Mouse (Mus musculus) intestine, embryonic 16.5 days (tissue): ENCODE measurements at regions not wholly inside any gene's neighbourhood (a gene's known extent, or its start where the extent isn't known, plus 50 kb on each side); places are given as distances from the start of the nearest gene placed in this dataset.

Experiments used
- ATAC-seq: fragments of 200-750 bp; cut with Nextera tagmentation; 2 replicates; pipeline ENCODE4 v1.8.0; 2017; ENCODE audit warnings: moderate TSS enrichment, moderate library complexity
- H3K27ac ChIP-seq: fragments of 300-500 bp; sonication (generic); 2 replicates; pipeline ENCODE4 v1.5.1; 2014; ENCODE audit warnings: mild to moderate bottlenecking, low read length
- H3K27me3 ChIP-seq: fragments of 300-500 bp; sonication (generic); replicated peaks from 2 replicates; pipeline ENCODE4 v1.6.1; 2014; ENCODE audit warnings: low read length, control low read depth, mixed read lengths; ENCODE audit not compliant: control insufficient read depth, insufficient read depth
- H3K36me3 ChIP-seq: fragments of 300-500 bp; sonication (generic); 2 replicates; pipeline ENCODE4 v1.6.1; 2014; ENCODE audit warnings: low read length, control low read depth; ENCODE audit not compliant: control insufficient read depth, insufficient read depth
- H3K4me1 ChIP-seq: fragments of 300-500 bp; sonication (generic); 2 replicates; pipeline ENCODE4 v1.6.1; 2014; ENCODE audit warnings: low read length, control low read depth, mixed read lengths; ENCODE audit not compliant: control insufficient read depth, insufficient read depth
- H3K4me2 ChIP-seq: fragments of 300-500 bp; sonication (generic); 2 replicates; pipeline ENCODE4 v1.6.1; 2014; ENCODE audit warnings: low read depth, low read length, control low read depth
- H3K4me3 ChIP-seq: fragments of 300-500 bp; sonication (generic); 2 replicates; pipeline ENCODE4 v1.5.1; 2014; ENCODE audit warnings: mild to moderate bottlenecking, low read length
- H3K9ac ChIP-seq: fragments of 300-500 bp; sonication (generic); 2 replicates; pipeline ENCODE4 v1.6.1; 2014; ENCODE audit warnings: low read depth, low read length
- H3K9me3 ChIP-seq: fragments of 300-500 bp; sonication (generic); 2 replicates; pipeline ENCODE4 v1.6.1; 2016; ENCODE audit warnings: low read length, control low read depth; ENCODE audit not compliant: control insufficient read depth
- WGBS: fragments of 180-500 bp; shearing (Covaris S2); extraction: QIAGEN DNeasy Blood & Tissue Kit; methylation state at CpG from one replicate; pipeline ENCODE4 v1.1.7; 2014; 5-methylcytosine and 5-hydroxymethylcytosine counted together

DNA sequence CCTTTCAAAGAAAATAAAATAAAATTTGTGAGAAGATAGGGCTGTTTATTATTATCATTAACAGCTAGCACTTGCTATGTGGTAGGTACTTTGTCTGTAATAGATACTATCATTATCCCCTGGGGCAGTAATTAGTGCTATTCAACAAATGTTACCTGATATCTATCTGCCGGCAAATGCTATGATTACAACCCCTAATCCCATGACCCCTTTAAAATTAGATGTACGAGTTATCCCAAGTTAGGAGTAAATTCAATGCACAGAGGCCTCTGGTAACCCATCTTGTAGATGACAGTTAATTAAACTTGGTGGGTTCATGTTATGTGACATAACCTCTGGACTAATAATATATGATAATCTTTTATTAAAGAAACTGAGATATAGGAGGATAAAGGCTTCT is 827.7 kb upstream of the Rag2 start:
- Histone ChIP-seq H3K36me3 (no peaks in the 10 kb centered on the region), H3K27ac (no peak overlapping the region), H3K27me3 (no peaks in the 10 kb centered on the region), H3K9ac (no peak overlapping the region), H3K4me1 (no peaks in the 10 kb centered on the region), H3K4me2 (no peak overlapping the region), H3K9me3 (no peaks in the 10 kb centered on the region), H3K4me3 (no peak overlapping the region)
- no peak for ATAC-seq
- WGBS = 77% methylated on average over 2 of the region's 2 CpGs

DNA sequence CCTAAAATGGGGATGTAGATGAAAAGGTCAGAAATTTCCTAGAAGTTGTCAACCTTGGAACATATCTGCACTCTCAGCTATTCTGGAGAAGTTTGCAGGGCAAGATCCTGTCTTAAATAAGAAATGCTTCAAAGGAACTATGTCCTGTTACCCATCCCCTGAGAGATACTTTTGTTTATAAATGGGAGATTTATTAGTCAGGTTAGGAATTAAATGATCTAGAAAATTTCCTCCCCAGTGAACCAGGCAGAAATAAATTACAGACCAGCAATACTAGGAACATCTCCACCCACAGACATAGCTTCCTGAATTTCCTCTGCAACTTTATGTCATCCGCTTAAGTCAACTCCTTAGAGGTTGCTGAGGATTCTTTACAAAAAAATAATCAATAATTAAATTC is 827.0 kb upstream of the Rag2 start:
- no peak for ATAC-seq
- Histone ChIP-seq H3K4me1 (no peaks in the 10 kb centered on the region), H3K9ac (no peak overlapping the region), H3K4me3 (no peak overlapping the region), H3K36me3 (no peaks in the 10 kb centered on the region), H3K27me3 (no peaks in the 10 kb centered on the region), H3K27ac (no peak overlapping the region), H3K4me2 (no peak overlapping the region), H3K9me3 (no peaks in the 10 kb centered on the region)
- WGBS = 79% methylated on average over 1 of the region's 1 CpGs

DNA sequence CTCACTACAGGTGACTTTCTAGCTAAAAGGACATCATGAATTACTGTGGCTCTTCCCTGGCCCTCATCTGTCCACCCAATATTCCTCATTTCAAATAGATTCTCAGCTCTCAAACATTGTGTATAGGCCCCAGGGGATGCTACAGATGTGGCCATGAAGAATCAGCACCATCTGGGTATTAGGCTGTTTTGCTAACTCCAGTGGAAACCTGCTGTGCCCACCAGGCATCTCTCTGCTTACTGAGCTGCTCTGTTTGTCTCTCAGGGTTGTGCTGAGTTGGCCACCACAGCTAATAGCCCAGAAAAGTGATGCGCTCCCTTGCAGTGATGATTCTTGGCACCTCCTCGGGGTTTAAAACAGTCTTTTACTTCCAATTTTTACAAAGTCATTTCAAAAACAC is 812.0 kb upstream of the Rag2 start:
- ATAC-seq = no peak
- no peak overlapping the region for H3K4me2 ChIP-seq
- H3K9me3 ChIP-seq = no peaks in the 10 kb centered on the region
- no peaks in the 10 kb centered on the region for H3K4me1 ChIP-seq
- H3K36me3 ChIP-seq = no peaks in the 10 kb centered on the region
- no peak overlapping the region for H3K9ac ChIP-seq
- H3K27me3 ChIP-seq = no peaks in the 10 kb centered on the region
- no peak overlapping the region for H3K27ac ChIP-seq
- H3K4me3 ChIP-seq = no peak overlapping the region
- WGBS = 86% methylated on average over 2 of the region's 2 CpGs

DNA sequence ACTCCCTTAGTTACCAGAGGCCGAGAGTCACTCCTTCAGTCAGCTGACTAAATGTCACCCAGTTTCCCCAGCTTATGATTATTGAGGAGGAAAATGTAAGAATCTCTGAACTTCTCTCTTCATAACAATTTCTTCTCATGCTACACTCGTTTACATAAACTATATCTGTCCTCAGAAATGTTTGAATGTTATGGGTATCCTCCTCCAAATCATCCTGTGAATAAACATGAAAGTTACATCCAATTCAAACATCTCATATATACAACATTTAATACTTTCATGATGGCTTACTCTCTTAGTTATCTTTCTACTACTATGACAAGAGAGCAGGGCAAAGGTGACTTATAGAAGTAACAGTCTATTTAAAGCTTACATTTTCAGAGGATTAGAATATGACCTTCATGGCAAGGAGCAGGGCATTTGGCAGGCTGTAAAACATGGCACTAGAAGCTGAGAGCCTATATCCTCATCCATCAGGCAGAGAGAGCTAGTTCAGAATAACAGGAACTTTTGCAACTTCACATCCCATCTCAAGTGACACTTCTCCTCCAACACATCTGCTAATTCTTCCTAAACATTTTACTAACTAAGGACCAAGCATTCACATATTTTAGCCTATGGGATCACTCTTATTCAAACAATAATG is 809.8 kb upstream of the Rag2 start:
- Histone ChIP-seq H3K36me3 (no peaks in the 10 kb centered on the region), H3K4me3 (no peak overlapping the region), H3K4me1 (no peaks in the 10 kb centered on the region), H3K27ac (no peak overlapping the region), H3K27me3 (no peaks in the 10 kb centered on the region), H3K4me2 (no peak overlapping the region), H3K9ac (no peak overlapping the region), H3K9me3 (no peaks in the 10 kb centered on the region)
- 38% methylated on average over 2 of the region's 2 CpGs for WGBS
- ATAC-seq = no peak

DNA sequence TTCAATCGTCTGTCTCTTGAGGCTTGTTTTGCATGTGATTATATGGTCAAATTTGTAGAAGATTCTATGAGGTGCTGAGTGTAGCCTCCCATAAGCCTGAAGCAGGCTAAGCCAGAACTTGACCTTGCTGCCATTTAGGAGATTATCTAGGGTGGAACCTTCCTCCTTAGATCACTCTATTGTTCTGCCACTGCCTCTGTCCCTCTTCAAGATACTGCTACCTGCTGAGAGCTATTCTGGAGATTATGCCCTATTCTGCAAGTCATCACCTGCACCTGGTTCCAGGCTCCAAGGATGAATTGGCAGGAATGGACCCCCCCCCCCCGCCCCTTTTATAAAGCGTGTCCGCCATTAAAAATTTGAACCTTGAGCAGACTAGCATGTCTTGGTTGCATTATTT is 790.5 kb upstream of the Rag2 start:
- Histone ChIP-seq H3K36me3 (no peaks in the 10 kb centered on the region), H3K9ac (no peak overlapping the region), H3K9me3 (no peaks in the 10 kb centered on the region), H3K27ac (no peak overlapping the region), H3K27me3 (no peaks in the 10 kb centered on the region), H3K4me2 (no peak overlapping the region), H3K4me1 (no peaks in the 10 kb centered on the region), H3K4me3 (no peak overlapping the region)
- WGBS = 88% methylated on average over 3 of the region's 4 CpGs
- ATAC-seq = no peak

DNA sequence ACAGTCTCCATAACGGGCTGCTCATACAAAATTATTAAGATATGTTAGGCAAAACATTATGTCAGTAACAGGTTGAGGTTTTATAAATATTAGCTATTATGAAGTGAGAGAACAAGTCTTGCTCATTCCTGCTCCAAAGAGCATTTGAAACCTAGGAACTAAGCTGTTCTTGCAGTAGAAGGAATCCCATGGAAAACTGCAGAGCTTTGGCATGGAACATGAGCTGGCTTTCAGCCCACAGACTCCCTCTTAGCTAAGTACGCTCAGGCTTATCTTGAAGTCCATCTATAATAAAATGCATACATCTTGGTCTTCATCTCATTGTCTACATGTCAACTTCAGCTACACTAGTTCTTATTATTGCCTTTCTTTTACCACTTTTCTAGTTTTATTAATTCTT is 766.7 kb upstream of the Rag2 start:
- WGBS = 68% methylated on average over 2 of the region's 2 CpGs

DNA sequence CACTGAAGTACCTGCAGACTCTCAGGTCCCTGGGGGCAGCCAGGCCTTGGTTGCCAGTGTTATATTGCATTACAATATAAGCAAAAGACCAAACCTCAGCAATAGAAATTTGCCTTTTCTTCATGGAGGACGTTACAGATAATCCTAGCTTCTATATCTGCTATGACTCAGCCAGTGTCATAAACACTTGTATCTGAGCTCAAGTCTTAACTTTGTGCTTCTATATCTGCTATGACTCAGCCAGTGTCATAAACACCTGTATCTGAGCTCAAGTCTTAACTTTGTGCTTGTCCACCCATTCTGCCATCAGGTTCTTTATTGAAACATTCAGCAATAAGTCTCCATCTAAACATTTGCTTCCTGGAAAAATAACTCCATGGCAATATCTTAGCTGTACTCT is 759.0 kb upstream of the Rag2 start:
- WGBS = 50% methylated on average over 1 of the region's 1 CpGs

More for the DNA sequence above, 766.7 kb upstream of the Rag2 start:
- H3K9ac ChIP-seq = no peak overlapping the region
- H3K36me3 ChIP-seq = no peaks in the 10 kb centered on the region
- no peaks in the 10 kb centered on the region for H3K9me3 ChIP-seq
- no peak overlapping the region for H3K4me2 ChIP-seq
- no peaks in the 10 kb centered on the region for H3K27me3 ChIP-seq
- no peak overlapping the region for H3K4me3 ChIP-seq
- ATAC-seq = no peak
- H3K27ac ChIP-seq = no peak overlapping the region
- no peaks in the 10 kb centered on the region for H3K4me1 ChIP-seq

More for the DNA sequence above, 759.0 kb upstream of the Rag2 start:
- Histone ChIP-seq H3K4me2 (no peak overlapping the region), H3K27me3 (no peaks in the 10 kb centered on the region), H3K9me3 (no peaks in the 10 kb centered on the region), H3K36me3 (no peaks in the 10 kb centered on the region), H3K4me1 (no peaks in the 10 kb centered on the region), H3K9ac (no peak overlapping the region), H3K27ac (no peak overlapping the region), H3K4me3 (no peak overlapping the region)
- ATAC-seq = peak; percentile 100
